Mouse (Mus musculus): ENCODE measurements around the gene St8sia6. TPM values are rescaled to one million over a fixed set of nuclear protein-coding genes. Genes with fewer than 3 reads are reported as not detected.

St8sia6 gene
- polyA plus RNA-seq, 1 experiment from 2014 or later = 3.0 TPM

- H3K27ac ChIP-seq (ENCODE audit: low read depth) = no peak overlapping the region
- 56% methylated on average over 1 of the region's 1 CpGs for WGBS
- H3K9me3 ChIP-seq (ENCODE audit: low read depth, low read length) = no peaks in the 10 kb centered on the region
- DNase-seq = no peak
- no peak for ATAC-seq (ENCODE audit: insufficient read depth)
- no peaks in the 10 kb centered on the region for H3K36me3 ChIP-seq (ENCODE audit: insufficient read depth)
- H3K4me3 ChIP-seq (ENCODE audit: low read depth, low read length) = no peak overlapping the region
- no peak overlapping the region for H3K4me2 ChIP-seq
- no peaks in the 10 kb centered on the region for H3K4me1 ChIP-seq (ENCODE audit: insufficient read depth)
- no peak for TF ChIP-seq CTCF (IDR thresholded peaks at IDR 0.05; ENCODE audit: low read depth)
- H3K9ac ChIP-seq = no peak overlapping the region
- H3K27me3 ChIP-seq (ENCODE audit: insufficient read depth, low read length) = no peaks in the 10 kb centered on the region
These were observed 47.8 kb downstream of the St8sia6 start for GRCm38 (mm10) chr2:13746023-13746422.

DNA sequence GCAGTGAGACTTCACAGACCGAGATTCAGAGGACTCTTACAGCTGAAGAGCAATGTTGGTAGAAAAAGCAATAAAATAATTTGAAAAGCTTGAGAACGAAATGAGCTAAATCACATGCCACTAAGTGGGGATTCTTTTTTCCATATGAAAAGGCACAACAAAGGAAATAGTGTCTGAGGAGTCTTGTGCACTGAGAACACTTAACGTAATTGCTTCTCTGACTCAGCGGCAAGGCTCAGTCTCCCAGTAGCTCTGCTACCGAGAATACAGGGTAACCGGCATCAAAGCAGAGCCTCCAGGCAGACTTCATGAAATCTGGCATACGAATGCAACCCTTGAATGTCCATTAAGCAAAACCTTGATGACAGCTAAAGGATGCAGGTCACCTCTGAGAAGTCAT, 55.2 kb downstream of the St8sia6 start:
- Histone ChIP-seq H3K27ac (ENCODE audit: low read depth) (no peak overlapping the region), H3K9ac (no peak overlapping the region), H3K4me2 (no peak overlapping the region), H3K4me3 (ENCODE audit: low read depth, low read length) (no peak overlapping the region), H3K36me3 (ENCODE audit: insufficient read depth) (no peaks in the 10 kb centered on the region), H3K4me1 (ENCODE audit: insufficient read depth) (no peaks in the 10 kb centered on the region), H3K9me3 (ENCODE audit: low read depth, low read length) (no peaks in the 10 kb centered on the region), H3K27me3 (ENCODE audit: insufficient read depth, low read length) (no peaks in the 10 kb centered on the region)
- no peak for TF ChIP-seq CTCF (IDR thresholded peaks at IDR 0.05; ENCODE audit: low read depth)
- DNase-seq = no peak
- no peak for ATAC-seq (ENCODE audit: insufficient read depth)
- WGBS = 72% methylated on average over 7 of the region's 7 CpGs

DNA sequence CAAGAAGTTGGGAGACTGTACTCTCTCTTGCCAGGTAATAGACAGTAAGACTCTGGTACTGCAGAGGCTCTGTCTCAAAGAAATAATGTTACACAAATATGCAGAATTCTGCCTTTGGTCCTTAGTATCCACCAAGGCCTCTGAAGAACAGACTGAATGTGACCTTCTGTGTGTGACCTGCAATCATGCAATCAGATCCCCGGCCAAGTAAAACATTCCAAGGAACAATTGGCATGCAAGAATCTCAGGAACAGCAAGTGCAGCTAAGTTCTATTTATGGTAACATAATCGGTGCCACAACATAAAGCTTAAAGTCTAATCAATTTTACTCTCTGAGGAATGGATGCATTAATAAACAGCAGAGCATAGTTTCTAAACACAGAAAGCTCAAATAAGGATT, 66.0 kb downstream of the St8sia6 start:
- no peak overlapping the region for H3K27ac ChIP-seq (ENCODE audit: low read depth)
- H3K27me3 ChIP-seq (ENCODE audit: insufficient read depth, low read length) = no peaks in the 10 kb centered on the region
- H3K36me3 ChIP-seq (ENCODE audit: insufficient read depth) = no peaks in the 10 kb centered on the region
- ATAC-seq (ENCODE audit: insufficient read depth) (no peak), DNase-seq (no peak)
- no peak overlapping the region for H3K4me3 ChIP-seq (ENCODE audit: low read depth, low read length)
- no peak overlapping the region for H3K4me2 ChIP-seq
- no peaks in the 10 kb centered on the region for H3K4me1 ChIP-seq (ENCODE audit: insufficient read depth)
- H3K9ac ChIP-seq = no peak overlapping the region
- no peaks in the 10 kb centered on the region for H3K9me3 ChIP-seq (ENCODE audit: low read depth, low read length)
- WGBS = 44% methylated on average over 2 of the region's 2 CpGs
- TF ChIP-seq CTCF (IDR thresholded peaks at IDR 0.05; ENCODE audit: low read depth) = no peak

DNA sequence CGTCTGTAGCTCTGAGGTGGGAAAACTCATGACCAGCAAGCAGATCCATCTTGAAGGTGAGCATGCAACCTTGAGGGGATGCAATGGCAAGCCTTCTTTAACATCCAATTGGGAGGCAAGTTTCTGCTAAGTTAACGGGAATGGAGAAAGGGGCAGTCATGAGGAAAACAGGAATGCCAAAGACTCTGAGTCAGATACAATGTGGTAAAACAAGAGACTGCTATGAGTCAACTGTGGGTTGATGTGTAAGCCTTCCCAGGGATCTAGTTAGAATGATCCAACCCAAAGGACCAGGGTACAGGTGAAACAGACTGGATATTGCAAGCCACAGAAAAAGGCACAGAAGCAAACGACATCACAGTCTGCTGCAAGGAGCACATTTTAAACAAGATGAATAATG, 68.3 kb downstream of the St8sia6 start:
- no peak for TF ChIP-seq CTCF (IDR thresholded peaks at IDR 0.05; ENCODE audit: low read depth)
- no peaks in the 10 kb centered on the region for H3K9me3 ChIP-seq (ENCODE audit: low read depth, low read length)
- ATAC-seq (ENCODE audit: insufficient read depth) (no peak), DNase-seq (no peak)
- H3K27ac ChIP-seq (ENCODE audit: low read depth) = no peak overlapping the region
- H3K4me2 ChIP-seq = no peak overlapping the region
- H3K9ac ChIP-seq = no peak overlapping the region
- H3K4me1 ChIP-seq (ENCODE audit: insufficient read depth) = no peaks in the 10 kb centered on the region
- 61% methylated on average over 3 of the region's 3 CpGs for WGBS
- H3K36me3 ChIP-seq (ENCODE audit: insufficient read depth) = no peaks in the 10 kb centered on the region
- H3K27me3 ChIP-seq (ENCODE audit: insufficient read depth, low read length) = no peaks in the 10 kb centered on the region
- no peak overlapping the region for H3K4me3 ChIP-seq (ENCODE audit: low read depth, low read length)

DNA sequence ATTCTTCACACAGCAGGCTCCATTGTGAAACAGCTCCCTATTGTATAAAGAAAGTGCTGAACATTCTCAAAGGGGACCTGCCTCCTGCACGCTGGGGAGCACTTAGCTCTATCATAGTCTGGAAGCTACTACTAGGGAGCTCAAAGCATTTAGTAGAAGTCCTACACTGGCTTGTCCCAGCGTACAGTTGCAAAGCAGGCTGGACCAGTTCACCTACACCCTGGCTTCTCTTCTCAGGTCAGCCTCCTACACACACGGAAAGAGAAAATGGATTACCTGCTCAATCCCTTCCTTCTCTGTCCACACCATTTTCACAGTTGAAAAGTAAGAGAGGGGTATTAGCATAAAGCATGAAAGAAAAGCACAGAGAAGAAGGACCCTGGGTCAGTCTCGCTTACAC, 71.6 kb downstream of the St8sia6 start:
- no peaks in the 10 kb centered on the region for H3K36me3 ChIP-seq (ENCODE audit: insufficient read depth)
- H3K27ac ChIP-seq (ENCODE audit: low read depth) = no peak overlapping the region
- ATAC-seq (ENCODE audit: insufficient read depth) (no peak), DNase-seq (no peak)
- H3K9me3 ChIP-seq (ENCODE audit: low read depth, low read length) = no peaks in the 10 kb centered on the region
- H3K4me3 ChIP-seq (ENCODE audit: low read depth, low read length) = no peak overlapping the region
- H3K9ac ChIP-seq = no peak overlapping the region
- H3K4me1 ChIP-seq (ENCODE audit: insufficient read depth) = no peaks in the 10 kb centered on the region
- 59% methylated on average over 4 of the region's 4 CpGs for WGBS
- H3K27me3 ChIP-seq (ENCODE audit: insufficient read depth, low read length) = no peaks in the 10 kb centered on the region
- no peak overlapping the region for H3K4me2 ChIP-seq
- no peak for TF ChIP-seq CTCF (IDR thresholded peaks at IDR 0.05; ENCODE audit: low read depth)

- Histone ChIP-seq H3K4me1 (ENCODE audit: insufficient read depth) (no peaks in the 10 kb centered on the region), H3K9ac (no peak overlapping the region), H3K4me3 (ENCODE audit: low read depth, low read length) (no peak overlapping the region), H3K9me3 (ENCODE audit: low read depth, low read length) (no peaks in the 10 kb centered on the region), H3K27ac (ENCODE audit: low read depth) (no peak overlapping the region), H3K4me2 (no peak overlapping the region), H3K27me3 (ENCODE audit: insufficient read depth, low read length) (no peaks in the 10 kb centered on the region), H3K36me3 (ENCODE audit: insufficient read depth) (no peaks in the 10 kb centered on the region)
- ATAC-seq (ENCODE audit: insufficient read depth) (no peak), DNase-seq (no peak)
- TF ChIP-seq CTCF (IDR thresholded peaks at IDR 0.05; ENCODE audit: low read depth) = no peak
- 61% methylated on average over 6 of the region's 6 CpGs for WGBS
These were observed 75.2 kb downstream of the St8sia6 start for GRCm38 (mm10) chr2:13718628-13719185.

- no peaks in the 10 kb centered on the region for H3K36me3 ChIP-seq (ENCODE audit: insufficient read depth)
- H3K9me3 ChIP-seq (ENCODE audit: low read depth, low read length) = no peaks in the 10 kb centered on the region
- no peak for TF ChIP-seq CTCF (IDR thresholded peaks at IDR 0.05; ENCODE audit: low read depth)
- no peaks in the 10 kb centered on the region for H3K27me3 ChIP-seq (ENCODE audit: insufficient read depth, low read length)
- H3K4me3 ChIP-seq (ENCODE audit: low read depth, low read length) = no peak overlapping the region
- 14% methylated on average over 1 of the region's 1 CpGs for WGBS
- no peak for DNase-seq
- H3K9ac ChIP-seq = no peak overlapping the region
- no peaks in the 10 kb centered on the region for H3K4me1 ChIP-seq (ENCODE audit: insufficient read depth)
- no peak overlapping the region for H3K4me2 ChIP-seq
- H3K27ac ChIP-seq (ENCODE audit: low read depth) = no peak overlapping the region
- peak; percentile 52; the same call in 1 of the 2 replicates for ATAC-seq (ENCODE audit: insufficient read depth)
These were observed 85.1 kb downstream of the St8sia6 start for GRCm38 (mm10) chr2:13708785-13709184.

DNA sequence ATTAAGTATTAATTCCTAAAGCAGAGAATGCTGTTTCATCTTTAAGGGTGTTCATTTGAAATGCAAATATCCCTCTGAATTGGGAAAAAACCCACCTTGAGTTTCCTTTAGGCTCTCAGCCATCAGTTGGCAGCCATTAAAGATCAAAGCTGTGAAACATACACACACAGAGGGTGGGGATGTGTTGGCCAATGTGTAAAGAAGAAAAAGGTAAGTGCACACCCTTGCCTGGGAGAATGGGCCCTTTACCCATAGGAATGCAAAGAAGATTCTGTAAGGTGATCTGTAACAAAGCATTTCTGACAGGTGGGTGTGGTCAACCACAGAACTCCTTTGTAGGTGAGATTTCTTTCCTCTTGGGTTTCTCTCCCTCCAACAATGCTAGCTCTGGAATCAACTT, 96.3 kb downstream of the St8sia6 start:
- Histone ChIP-seq H3K27ac (ENCODE audit: low read depth) (no peak overlapping the region), H3K36me3 (ENCODE audit: insufficient read depth) (no peaks in the 10 kb centered on the region), H3K4me1 (ENCODE audit: insufficient read depth) (no peaks in the 10 kb centered on the region), H3K9ac (no peak overlapping the region), H3K9me3 (ENCODE audit: low read depth, low read length) (no peaks in the 10 kb centered on the region), H3K4me3 (ENCODE audit: low read depth, low read length) (no peak overlapping the region), H3K4me2 (no peak overlapping the region), H3K27me3 (ENCODE audit: insufficient read depth, low read length) (no peaks in the 10 kb centered on the region)
- no peak for TF ChIP-seq CTCF (IDR thresholded peaks at IDR 0.05; ENCODE audit: low read depth)
- ATAC-seq (ENCODE audit: insufficient read depth) = no peak
- DNase-seq = no peak

Data from lung, embryonic 14.5 days (tissue).